Mouse (Mus musculus) heart, embryonic 10.5 days (tissue): Measurements from ENCODE around the gene Gbp2b. TPM values are rescaled to one million over a fixed set of nuclear protein-coding genes. Genes with fewer than 3 reads are reported as not detected.
"Not testable (repeated sequence)": the region's sequence is repeated elsewhere in the genome, so short reads cannot be mapped to it uniquely, and the experiment has no call there.

Experiments
- DNase-seq: peaks from one replicate; pipeline ENCODE4 v3.0.0-alpha.2; 2017; ENCODE audit warnings: low spot score
- H3K27ac ChIP-seq: fragments of 300-500 bp; sonication (generic); 2 replicates; pipeline ENCODE4 v1.5.1; 2016; ENCODE audit warnings: mild to moderate bottlenecking
- H3K27me3 ChIP-seq: fragments of 300-500 bp; sonication (generic); 2 replicates; pipeline ENCODE4 v1.6.1; 2016; ENCODE audit warnings: mild to moderate bottlenecking; ENCODE audit not compliant: poor library complexity, insufficient read depth, severe bottlenecking
- H3K36me3 ChIP-seq: fragments of 300-500 bp; sonication (generic); 2 replicates; pipeline ENCODE4 v1.6.1; 2016; ENCODE audit warnings: mild to moderate bottlenecking, moderate library complexity
- H3K4me1 ChIP-seq: fragments of 300-500 bp; sonication (generic); 2 replicates; pipeline ENCODE4 v1.6.1; 2016; ENCODE audit warnings: mild to moderate bottlenecking
- H3K4me3 ChIP-seq: fragments of 300-500 bp; sonication (generic); 2 replicates; pipeline ENCODE4 v1.5.1; 2016; ENCODE audit warnings: mild to moderate bottlenecking, moderate library complexity
- H3K9me3 ChIP-seq: fragments of 300-500 bp; sonication (generic); 2 replicates; pipeline ENCODE4 v1.6.1; 2016; ENCODE audit warnings: mild to moderate bottlenecking, moderate library complexity
- WGBS: fragments of 180-500 bp; shearing (Covaris S2); methylation state at CpG from one replicate; pipeline ENCODE4 v1.1.7; 2016; 5-methylcytosine and 5-hydroxymethylcytosine counted together
- microRNA-seq: library from miRNA; unstranded; fragments of <30 nt; microRNA quantifications from one replicate; pipeline ENCODE4, GENCODE M21; 2017
- polyA plus RNA-seq: library from polyadenylated mRNA; unstranded; fragments of >200 nt; fragmentation: Nextera tagmentation; extraction: Ambion mirVana; gene quantifications from 2 replicates; pipeline ENCODE4 v1.2.1, GENCODE M21; 2016

The Gbp2b gene
- polyA plus RNA-seq, 1 experiment from 2014 or later, result not detected

DNA sequence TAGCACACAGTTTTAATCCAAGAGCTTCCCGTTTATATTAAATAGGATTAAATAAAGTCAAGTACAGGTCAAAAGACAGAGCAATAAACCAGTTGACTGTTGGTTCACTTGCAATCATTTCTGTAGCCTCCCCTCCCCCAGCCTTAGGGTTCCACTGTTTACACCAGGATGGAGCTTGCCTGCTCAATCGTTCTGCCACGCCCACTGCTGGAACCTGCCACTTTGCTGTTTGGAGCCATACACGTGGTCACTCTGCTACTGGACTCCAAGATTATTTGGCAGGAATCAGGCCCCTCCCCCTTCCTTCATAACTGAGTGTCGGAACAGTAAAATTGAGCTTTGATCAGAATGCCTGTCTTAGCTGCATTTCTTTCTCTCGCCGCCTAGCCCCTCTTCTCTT lies 53.2 kb downstream of the Gbp2b start:
- not testable (repeated sequence) for H3K9me3 ChIP-seq, H3K27ac ChIP-seq, H3K36me3 ChIP-seq, DNase-seq, H3K4me1 ChIP-seq, H3K27me3 ChIP-seq, H3K4me3 ChIP-seq
- 64% methylated on average over 7 of the region's 7 CpGs for WGBS

DNA sequence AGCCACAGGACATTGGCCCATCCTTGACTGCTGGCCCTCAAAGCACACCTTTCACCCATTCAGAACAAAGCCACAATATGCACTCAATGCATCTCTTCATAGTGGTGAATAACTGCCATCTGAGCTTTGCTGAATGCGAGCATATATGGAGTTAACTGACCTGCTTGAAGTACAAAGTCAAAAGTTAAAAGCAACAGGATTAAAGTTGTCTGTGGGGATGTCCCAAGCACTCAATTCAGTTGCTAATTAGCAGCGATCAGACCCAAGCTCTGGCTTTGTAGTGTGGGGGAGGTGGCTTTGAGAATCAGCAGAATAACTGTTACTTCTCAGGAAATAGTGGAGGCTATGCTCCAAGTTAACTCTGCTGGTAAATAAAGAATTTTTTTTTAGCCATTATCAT lies 55.6 kb downstream of the Gbp2b start:
- DNase-seq, result no peak
- 45% methylated on average over 2 of the region's 2 CpGs for WGBS
- H3K4me3 ChIP-seq, result no peak overlapping the region
- no peaks in the 10 kb centered on the region for H3K4me1 ChIP-seq
- H3K27ac ChIP-seq, result no peak overlapping the region
- no peaks in the 10 kb centered on the region for H3K27me3 ChIP-seq
- H3K36me3 ChIP-seq, result no peaks in the 10 kb centered on the region
- no peaks in the 10 kb centered on the region for H3K9me3 ChIP-seq

DNA sequence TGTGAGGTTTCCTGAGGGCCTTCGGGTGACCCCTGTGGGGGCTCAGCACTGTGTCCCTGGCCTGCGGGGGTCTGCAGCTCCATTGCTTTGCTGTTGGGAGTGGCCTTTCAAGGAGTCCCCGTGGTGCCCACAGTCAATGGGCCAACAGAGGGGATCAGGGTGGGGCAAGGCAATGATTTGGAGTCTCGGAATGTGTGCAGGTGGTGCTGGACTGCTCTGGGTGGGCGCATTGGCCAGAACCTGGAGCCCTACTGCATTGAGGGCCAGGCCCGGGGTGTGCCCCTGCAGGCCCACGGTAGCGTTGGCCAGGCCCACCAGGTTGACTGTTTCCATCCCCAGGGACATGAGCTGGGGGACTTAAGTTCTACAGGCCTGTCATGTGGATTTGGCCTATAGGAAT lies 70.1 kb downstream of the Gbp2b start:
- no peak overlapping the region for H3K4me3 ChIP-seq
- H3K27me3 ChIP-seq, result no peaks in the 10 kb centered on the region
- 91% methylated on average over 8 of the region's 8 CpGs for WGBS
- no peaks in the 10 kb centered on the region for H3K36me3 ChIP-seq
- no peak overlapping the region for H3K27ac ChIP-seq
- peaks cover 9% of the 10 kb centered on the region; the same call in 1 of the 2 replicates for H3K9me3 ChIP-seq
- no peak for DNase-seq
- H3K4me1 ChIP-seq, result no peaks in the 10 kb centered on the region

Small RNA genes within 50 kb of the gene (microRNA-seq; reads per million reads assigned to microRNA genes)
- gene Mir6381, result not detected

Other genes with a start within 250 kb of the Gbp2b start
- gene Pdlim5, start 199.2 kb upstream of the Gbp2b start, polyA plus RNA-seq, result 162 and 264 TPM in 2 replicates
- not detected in 2 replicates for gene Gbp5, start 100.9 kb upstream of the Gbp2b start, polyA plus RNA-seq
- 0.53 and 1.0 TPM in 2 replicates for gene Gbp7, start 64.5 kb upstream of the Gbp2b start, polyA plus RNA-seq
- 0.23 and 0.34 TPM in 2 replicates for gene Gbp3, start 34.8 kb upstream of the Gbp2b start, polyA plus RNA-seq
- 0.32 and 0.53 TPM in 2 replicates for gene Gbp2, start 25.8 kb downstream of the Gbp2b start, polyA plus RNA-seq
- gene Kyat3, start 106.2 kb downstream of the Gbp2b start, polyA plus RNA-seq, result 10.6 and 11.6 TPM in 2 replicates
- gene Gtf2b, start 170.2 kb downstream of the Gbp2b start, polyA plus RNA-seq, result 63.1 and 73.2 TPM in 2 replicates